Mouse (Mus musculus) left cerebral cortex, postnatal 36 days (tissue): ENCODE results near the gene Hist1h2af. TPM values are rescaled to one million over a fixed set of nuclear protein-coding genes. Genes with fewer than 3 reads are reported as not detected.

ENCODE experiments used
- DNase-seq, 2 experiments: peaks; one replicate each; pipeline ENCODE4 v3.0.0; 2021 to 2022; ENCODE audit warnings: low spot score in 2 of 2, mixed read lengths in 1 of 2
- intact Hi-C: fragments of 180-260 bp; cut with DNase I; formaldehyde crosslinking; loops from one replicate; pipeline ENCODE4 v1.15.1; 2025
- total RNA-seq, 2 experiments: library from RNA; stranded (reverse); gene quantifications; 2 replicates each; pipeline ENCODE4 v1.2.3; 2021

Gene Hist1h2af
- total RNA-seq: 1 to 10 TPM; 6.2 to 7.0 TPM

DNA sequence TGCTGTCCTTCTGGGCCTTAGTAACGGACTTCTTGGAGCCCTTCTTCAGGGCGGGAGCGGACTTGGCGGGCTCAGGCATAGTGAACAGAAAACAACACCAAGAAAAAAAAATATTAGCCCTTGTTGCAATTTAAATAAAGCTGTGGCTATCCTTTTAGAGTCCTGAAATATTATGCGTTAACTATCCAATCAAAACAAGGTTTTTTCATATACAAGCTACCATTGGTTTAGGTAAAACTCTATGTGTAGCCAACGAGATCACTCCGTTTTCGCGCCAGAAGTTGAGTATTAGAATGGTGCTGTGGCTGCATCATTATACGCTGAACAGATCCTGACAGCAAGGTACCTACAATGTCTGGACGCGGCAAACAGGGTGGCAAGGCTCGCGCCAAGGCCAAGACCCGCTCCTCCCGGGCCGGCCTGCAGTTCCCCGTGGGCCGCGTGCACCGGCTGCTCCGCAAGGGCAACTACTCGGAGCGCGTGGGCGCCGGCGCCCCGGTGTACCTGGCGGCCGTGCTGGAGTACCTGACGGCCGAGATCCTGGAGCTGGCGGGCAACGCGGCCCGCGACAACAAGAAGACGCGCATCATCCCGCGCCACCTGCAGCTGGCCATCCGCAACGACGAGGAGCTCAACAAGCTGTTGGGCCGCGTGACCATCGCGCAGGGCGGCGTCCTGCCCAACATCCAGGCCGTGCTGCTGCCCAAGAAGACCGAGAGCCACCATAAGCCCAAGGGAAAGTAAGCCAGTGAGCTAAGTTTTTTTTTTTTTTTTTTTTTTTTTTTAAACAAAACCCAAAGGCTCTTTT, at the start of gene Hist1h2af:
Gene Hist1h2af (plus strand): TSS at position 347 of the 808 bp plus-strand sequence.
- peak; percentile 67 to 73 for DNase-seq
- intact Hi-C loops: loop anchor here (5.0 to 10.0 kb wide), 3 partner anchors 49 to 1819 kb away; partner anchors contain the start of genes Hist1h2ag, Hist1h2ai, Hist1h2bj and Hist1h2bl

DNA sequence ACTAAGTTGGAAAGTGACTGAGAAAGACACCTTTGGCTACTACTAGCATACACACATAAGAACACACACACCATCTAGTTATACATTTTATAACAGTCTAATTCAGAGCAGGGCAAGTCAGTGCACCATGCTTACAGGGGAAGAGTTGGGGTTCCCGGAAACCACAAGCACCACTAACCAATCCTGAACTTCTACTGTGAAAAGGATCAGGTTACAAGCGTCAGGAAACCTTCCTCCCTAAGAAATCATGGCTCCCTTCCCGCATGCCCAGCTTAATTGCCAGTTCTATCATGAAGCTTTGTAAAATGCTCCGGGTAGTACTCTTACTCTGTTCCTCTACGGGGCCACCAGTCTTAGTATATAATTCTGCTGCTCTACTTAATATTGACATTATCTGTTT, 48.4 kb upstream of the Hist1h2af start:
- intact Hi-C loops: no loop called here
- no peak for DNase-seq

DNA sequence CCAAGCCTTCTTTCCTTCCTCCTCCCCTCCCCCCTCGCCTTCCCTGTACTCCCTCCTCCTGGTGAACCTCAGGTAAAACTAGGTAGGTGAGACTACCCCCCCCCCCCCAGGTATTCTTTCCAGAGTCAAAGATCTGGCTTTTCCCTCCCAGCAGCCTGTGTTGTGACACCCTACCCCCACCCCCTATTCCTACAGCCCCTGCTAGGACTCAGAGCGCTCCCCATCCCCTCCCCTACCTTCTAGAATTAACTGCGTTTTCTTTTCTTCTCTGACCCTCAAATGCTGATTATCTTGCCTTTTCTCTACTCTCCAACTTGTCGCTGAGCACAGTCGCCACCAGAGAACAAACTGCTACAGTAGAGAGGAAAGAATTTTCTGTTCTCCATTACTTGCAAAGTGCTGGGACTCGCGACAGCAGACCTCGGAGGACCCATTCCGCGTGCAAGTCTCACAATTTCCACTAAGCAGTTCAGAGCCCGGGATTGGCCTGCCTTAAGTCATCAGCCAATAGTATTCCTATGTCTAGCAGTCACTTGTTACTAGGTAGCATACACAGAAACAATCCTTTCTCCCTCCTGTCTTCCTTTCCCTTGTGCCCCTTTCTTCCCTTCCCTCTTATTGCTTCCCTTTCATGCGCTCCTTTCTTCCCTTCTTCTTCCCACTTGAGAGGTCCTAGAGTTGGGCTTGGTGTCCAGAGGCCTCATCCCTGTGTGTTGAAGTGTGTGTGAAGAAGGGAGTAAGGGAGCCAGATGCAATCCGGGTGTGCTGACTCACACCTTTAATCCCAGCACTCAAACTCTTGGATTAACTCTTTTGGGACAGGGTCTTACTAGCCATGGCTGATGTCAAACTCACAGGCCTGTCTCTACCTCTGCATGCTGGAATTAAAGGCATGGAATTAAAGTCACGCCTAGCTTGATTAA, 45.0 kb upstream of the Hist1h2af start, which contains the start of gene Btn2a2:
Gene Btn2a2 (minus strand): TSS at position 458 of the 923 bp plus-strand sequence.
- intact Hi-C loops: no loop called here
- peak; percentile 46 to 59 for DNase-seq

DNA sequence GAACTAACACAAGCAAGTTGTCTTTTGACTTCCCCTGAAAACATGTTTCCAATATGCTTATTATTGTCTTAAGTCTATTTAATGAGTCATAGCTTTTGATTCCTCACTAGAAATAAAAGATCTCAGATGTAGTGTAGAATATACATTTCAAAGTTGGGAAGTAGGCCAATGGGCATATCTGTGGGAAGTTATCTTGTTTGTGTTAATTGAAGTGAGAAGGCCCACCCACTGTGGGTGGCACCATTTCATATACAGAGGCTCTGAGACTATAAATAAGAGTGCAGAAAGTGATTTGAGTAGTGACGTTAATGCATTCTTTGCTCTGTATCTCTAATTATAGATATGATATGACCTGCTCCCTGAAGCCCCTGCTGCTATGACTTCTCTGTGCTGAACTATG, 42.8 kb upstream of the Hist1h2af start:
- intact Hi-C loops: no loop called here

DNA sequence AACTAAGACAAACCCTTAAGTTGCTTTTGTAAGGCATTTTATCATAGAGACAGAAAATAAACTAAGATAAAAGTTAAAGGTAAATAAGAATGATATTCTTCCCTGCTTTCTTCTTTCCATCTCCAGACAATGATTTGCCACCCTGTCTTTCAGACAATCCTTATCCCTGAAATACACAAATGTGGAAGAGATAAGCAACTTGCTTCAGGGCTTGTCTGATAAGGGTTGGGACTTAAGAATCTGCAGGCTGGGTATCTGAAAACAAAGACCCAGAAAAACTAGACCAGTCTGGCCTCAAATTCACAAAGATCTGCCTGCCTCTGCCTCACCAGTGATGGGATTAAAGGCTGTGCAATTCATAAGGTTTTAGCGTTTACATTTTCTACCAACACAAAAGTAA, 42.4 kb upstream of the Hist1h2af start:
- no peak for DNase-seq
- intact Hi-C loops: no loop called here

More for the DNA sequence above, 42.8 kb upstream of the Hist1h2af start:
- DNase-seq: no peak

DNA sequence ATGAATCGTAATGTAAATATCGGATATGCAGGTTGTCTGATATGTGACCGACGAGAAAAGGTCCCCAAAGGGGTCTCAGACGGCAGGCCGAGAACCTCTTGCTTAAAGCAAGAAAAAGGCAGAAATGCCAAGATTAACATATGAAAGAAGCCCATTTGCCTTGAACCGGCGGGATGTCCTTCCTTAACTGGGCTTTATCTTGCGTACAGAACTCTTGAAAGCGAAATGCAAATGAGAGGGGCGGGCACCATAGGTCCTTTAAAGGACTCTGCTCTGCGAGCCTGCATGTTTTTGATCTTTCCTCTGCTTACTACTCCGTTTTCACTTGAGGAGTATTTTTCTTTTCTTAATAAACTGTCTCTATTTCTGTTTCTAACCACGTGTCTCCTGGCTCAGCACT, 41.7 kb upstream of the Hist1h2af start:
- DNase-seq: no peak
- intact Hi-C loops: no loop called here

DNA sequence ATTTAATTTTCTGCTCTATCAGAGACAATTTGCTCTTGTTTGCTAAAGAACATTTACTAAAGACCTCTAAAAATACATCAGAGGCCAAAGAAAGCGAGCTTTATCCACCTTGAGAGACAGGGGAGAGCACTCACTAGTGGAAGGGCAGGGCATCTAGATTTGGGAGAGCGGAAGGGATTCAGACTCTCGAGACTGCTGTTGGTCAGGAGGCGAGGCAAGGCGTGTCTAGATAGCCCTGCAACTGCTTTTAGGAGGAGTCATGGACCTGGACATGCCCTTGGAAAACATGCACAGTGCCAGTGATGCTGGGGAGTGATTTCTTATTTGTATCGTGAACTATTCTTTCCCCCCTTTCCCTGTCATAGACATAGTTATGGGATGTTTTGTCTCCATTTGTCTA, 38.2 kb upstream of the Hist1h2af start:
- intact Hi-C loops: no loop called here
- no peak for DNase-seq

DNA sequence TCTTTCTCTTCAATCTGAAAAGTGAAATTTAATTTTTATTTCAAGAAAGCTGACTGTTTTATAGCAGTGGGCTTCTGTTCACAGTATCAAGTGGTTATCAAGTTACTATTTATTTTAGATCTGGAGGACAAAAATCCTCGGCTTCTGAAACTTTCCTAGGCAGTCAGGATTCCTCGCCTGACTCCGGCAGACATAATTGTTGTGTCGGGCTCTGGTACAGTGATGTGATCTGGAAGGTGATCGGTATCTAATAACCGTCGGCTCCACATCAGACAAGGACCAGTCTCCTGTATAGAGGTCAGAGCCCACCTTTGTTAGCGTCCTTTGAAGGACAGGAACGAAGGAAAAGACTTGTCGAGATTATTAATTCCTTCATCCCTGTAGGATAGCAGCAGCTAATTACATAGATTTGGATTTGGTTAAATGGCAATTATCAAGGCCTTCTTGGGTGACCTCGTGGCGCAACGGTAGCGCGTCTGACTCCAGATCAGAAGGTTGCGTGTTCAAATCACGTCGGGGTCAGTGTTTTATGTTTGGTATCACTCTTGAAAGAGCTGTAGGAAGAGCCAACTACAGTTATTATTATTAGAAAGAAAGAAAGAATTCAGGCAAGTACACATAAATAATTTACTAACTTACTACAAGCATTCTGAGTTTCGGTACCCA, 35.9 kb upstream of the Hist1h2af start:
- DNase-seq: peak in 1 of 2 experiments; percentile 22
- intact Hi-C loops: no loop called here

DNA sequence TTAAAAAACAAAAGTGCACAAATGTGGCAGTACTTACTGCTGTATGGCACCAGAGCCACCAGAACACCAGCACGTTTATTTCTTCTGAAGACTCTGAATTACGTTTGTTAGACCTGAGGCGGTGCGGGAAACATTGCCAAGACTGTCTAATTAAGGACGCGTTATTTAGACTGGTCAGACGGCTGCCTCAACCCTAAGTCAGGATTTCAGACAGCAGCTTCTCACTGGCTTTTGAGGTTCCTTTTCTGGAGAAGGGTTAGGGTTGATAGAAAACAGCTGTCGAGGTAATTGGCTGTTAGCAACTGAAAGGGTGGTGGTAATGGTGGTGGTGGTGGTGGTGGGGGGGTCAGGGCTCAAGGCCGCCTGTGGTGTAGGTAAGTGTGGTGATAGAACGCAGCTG, 35.1 kb upstream of the Hist1h2af start:
- no peak for DNase-seq
- intact Hi-C loops: no loop called here

DNA sequence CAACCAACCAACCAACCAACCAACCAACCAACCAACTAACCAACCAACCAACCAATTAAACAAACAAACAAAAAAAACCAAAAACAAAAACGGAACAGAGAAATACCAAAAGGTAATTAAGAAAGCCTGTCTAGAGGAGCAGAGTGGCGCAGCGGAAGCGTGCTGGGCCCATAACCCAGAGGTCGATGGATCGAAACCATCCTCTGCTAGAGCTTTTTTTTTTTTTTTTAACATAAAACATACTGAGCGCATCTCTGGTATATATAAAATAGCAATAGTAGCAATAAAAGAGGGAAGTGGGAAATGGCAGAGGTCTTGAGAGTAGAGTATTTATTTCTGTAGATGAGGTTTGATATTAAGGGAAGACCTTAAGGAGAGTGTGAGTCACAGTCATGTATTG, 33.8 kb upstream of the Hist1h2af start:
- no peak for DNase-seq
- intact Hi-C loops: loop anchor here (5.0 kb wide), 1 partner anchor 38 kb away; no protein-coding TSS in a partner anchor

DNA sequence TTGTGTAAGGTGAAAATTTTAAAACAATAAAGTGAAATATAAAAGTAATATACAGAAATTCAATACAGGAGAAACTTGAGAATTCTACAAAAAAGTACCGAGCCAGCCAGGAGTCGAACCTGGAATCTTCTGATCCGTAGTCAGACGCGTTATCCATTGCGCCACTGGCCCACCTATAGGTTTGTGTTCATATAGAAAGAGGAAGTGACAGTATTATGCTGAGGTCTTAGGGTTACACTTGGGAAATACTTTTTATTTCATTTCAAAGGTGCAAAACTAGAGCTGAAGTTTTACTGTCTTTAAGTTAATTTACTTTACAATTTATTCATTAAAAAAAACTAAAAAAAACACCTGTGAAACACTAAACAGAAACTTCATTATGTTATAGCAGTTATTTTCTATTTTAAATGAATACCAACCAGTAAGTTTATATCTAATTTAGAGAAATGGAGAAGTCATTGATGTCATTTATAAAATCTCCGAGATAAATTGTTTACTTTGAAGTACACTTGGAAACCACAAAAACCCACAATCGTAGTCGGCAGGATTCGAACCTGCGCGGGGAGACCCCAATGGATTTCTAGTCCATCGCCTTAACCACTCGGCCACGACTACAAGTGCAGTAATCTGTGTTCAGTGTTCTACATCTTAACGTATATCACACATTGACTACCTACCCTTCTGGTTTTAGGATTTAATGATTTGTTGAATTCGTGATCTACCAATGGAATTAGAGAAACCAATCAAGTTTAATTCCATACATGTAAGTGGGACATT, 33.1 kb upstream of the Hist1h2af start:
- peak; percentile 75 to 78 for DNase-seq
- intact Hi-C loops: loop anchor here (5.0 kb wide), 1 partner anchor 38 kb away; no protein-coding TSS in a partner anchor

DNA sequence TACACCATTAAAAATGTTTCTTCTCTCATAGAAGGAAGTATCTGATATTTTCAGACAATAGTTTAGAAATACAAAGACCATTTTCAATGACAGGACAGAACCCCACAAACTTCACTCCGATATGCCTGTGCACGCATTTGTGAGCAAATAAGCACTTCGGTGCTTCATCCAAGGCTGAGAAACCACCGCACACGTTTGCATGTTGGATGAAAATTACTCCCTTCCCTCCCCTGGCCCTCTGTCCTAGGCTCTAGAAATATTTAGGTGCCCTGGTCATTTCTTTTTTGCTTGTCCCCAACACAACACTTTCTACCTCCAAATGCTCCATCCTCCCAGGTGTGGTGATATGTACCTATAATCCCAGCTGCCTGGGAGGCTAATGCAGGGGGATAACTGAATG, 32.2 kb upstream of the Hist1h2af start:
- no peak for DNase-seq
- intact Hi-C loops: loop anchor here (5.0 kb wide), 1 partner anchor 39 kb away; no protein-coding TSS in a partner anchor

DNA sequence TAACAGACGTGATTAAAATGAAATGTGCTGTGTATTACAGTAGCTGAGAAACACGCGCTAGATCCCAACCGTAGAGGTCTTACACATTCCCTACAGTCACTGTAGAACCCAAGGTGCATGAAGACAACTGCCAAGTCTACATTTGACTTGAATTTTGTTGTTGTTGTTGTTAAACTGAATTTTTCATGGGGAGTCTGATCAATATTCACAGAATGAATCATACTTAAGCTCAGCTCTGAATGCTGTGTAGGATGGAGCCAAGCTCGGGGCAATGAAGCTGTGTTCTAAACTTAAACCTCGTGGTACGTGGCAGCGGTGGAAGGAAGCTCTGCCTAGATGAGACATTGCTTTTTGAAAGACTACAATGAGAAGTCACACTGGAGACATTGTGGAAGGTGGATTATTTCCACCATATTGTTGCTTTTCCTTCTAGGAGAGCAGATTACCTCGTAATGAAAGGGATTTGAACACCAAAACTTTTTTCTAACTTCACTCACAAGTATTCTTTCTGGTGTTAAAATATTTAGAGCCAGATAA, 31.6 kb upstream of the Hist1h2af start:
- DNase-seq: no peak
- intact Hi-C loops: loop anchor here (5.0 kb wide), 1 partner anchor 40 kb away; no protein-coding TSS in a partner anchor

DNA sequence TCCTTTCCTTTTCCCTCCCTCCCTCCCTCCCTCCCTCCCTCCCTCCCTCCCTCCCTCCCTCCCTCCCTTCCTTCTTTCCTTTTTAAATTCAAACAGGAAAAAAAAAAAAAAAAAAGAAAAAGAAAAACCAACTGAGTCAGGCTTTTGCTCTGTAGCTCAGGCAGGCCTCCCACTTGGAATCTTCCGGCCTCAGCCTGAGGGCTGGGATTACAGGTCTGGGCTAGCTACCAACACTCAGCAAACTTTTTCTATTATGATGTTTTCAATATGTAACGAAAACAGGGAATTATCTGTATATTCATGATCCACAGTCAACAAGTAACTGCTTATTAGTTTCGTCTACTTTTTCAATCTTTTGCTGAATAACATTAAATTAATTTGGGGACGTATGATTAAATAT, 30.8 kb upstream of the Hist1h2af start:
- DNase-seq: no peak
- intact Hi-C loops: loop anchor here (5.0 kb wide), 1 partner anchor 41 kb away; no protein-coding TSS in a partner anchor

DNA sequence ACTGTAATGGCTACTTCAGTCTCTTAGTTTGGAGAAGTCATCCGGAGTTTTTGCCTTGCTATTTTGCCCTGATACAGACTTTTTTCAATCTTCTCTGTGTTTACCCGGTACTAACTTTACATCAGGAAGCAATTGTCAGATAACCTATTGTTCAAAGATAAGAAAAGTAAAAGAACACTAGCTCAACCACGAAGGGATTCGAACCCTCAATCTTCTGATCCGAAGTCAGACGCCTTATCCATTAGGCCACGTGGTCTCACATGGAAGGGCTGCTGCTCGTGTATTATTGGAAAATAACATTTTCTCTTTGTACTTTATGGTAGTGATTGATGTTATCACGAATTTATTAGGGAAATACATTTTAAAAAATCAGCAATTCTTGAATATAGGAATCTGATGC, 29.9 kb upstream of the Hist1h2af start:
- intact Hi-C loops: loop anchor here (5.0 kb wide), 1 partner anchor 41 kb away; no protein-coding TSS in a partner anchor

DNA sequence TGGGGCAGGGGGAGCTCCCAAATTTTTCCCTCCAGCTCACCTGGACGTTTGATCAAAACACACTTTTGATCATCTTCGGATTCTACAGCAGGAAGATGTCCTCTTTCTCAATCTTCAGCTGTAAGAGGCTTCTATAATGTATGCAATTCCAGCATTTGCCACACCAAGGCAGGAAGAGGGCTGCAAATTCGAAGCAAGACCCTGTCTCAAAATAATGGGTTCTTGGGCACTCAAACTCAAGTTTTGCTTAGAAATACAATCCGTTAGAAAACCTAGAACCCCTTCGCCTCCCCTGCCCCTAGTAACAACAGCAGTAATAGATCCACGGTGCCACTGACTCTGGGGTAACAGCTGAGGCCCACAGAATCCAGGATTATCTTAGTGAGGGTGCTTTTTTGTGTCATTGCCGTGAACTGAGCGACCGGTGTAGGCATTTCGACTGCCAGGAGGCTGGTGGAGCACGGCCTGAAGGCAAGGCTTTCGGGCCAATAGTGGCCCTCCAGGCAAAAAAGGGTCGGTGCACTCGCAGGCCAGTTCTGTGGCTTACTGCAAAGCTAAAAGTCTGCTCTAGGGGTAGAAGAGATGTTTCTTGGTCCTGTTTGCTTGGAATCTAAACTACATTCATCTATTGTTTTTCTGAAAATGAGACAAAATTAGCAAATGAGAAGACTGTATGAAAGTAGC, 27.9 kb upstream of the Hist1h2af start:
- intact Hi-C loops: no loop called here
- DNase-seq: no peak

More for the DNA sequence above, 29.9 kb upstream of the Hist1h2af start:
- DNase-seq: peak in 1 of 2 experiments; percentile 41

DNA sequence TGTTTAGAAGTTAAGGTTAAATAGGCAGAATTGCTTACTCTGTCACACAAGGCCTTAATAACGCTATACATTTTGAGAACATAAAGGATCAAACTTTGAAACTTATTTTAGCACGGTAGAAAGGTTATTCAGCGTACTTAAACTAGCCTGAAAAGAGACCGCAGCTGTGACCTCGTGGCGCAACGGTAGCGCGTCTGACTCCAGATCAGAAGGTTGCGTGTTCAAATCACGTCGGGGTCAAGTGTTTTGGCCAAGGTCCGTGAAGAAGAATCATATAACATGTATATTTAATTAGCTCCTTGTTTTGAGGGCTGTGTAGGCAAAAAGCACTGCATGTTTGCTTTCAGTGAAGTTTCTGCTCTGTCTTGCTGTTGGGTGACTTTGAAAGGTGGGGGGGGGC, 27.4 kb upstream of the Hist1h2af start:
- DNase-seq: no peak
- intact Hi-C loops: no loop called here
